Mouse (Mus musculus) limb, embryonic 15.5 days (tissue): ENCODE results near the gene Trmt2a. TPM values are rescaled to one million over a fixed set of nuclear protein-coding genes. Genes with fewer than 3 reads are reported as not detected.
A peak's percentile ranks its signal among the peaks of the same experiment; 100 is the strongest.

Source experiments
- ATAC-seq: fragments of 200-750 bp; cut with Nextera tagmentation; 2 replicates; pipeline ENCODE4 v1.8.0; 2017; ENCODE audit warnings: low read depth, moderate TSS enrichment; ENCODE audit not compliant: insufficient number of reproducible peaks, low FRiP score, low TSS enrichment
- H3K27ac ChIP-seq: fragments of 300-500 bp; sonication (generic); 2 replicates; pipeline ENCODE4 v1.5.1; 2015; ENCODE audit warnings: moderate library complexity, mild to moderate bottlenecking, inconsistent platforms
- H3K27me3 ChIP-seq: fragments of 300-500 bp; sonication (generic); 2 replicates; pipeline ENCODE4 v1.6.1; 2015; ENCODE audit warnings: inconsistent platforms
- H3K36me3 ChIP-seq: fragments of 300-500 bp; sonication (generic); 2 replicates; pipeline ENCODE4 v1.6.1; 2015; ENCODE audit warnings: inconsistent platforms
- H3K4me1 ChIP-seq: fragments of 300-500 bp; sonication (generic); 2 replicates; pipeline ENCODE4 v1.6.1; 2015; ENCODE audit warnings: inconsistent platforms
- H3K4me2 ChIP-seq: fragments of 300-500 bp; sonication (generic); 2 replicates; pipeline ENCODE4 v1.6.1; 2015; ENCODE audit warnings: mild to moderate bottlenecking, inconsistent platforms
- H3K4me3 ChIP-seq: fragments of 300-500 bp; sonication (generic); 2 replicates; pipeline ENCODE4 v1.5.1; 2015; ENCODE audit warnings: mild to moderate bottlenecking, inconsistent platforms
- H3K9ac ChIP-seq: fragments of 300-500 bp; sonication (generic); 2 replicates; pipeline ENCODE4 v1.6.1; 2015; ENCODE audit warnings: inconsistent platforms
- H3K9me3 ChIP-seq: fragments of 300-500 bp; sonication (generic); 2 replicates; pipeline ENCODE4 v1.6.1; 2016; ENCODE audit warnings: inconsistent platforms
- WGBS: fragments of 180-500 bp; shearing (Covaris S2); methylation state at CpG from one replicate; pipeline ENCODE4 v1.1.7; 2015; 5-methylcytosine and 5-hydroxymethylcytosine counted together
- polyA plus RNA-seq: library from polyadenylated mRNA; unstranded; fragments of >200 nt; fragmentation: Nextera tagmentation; extraction: Ambion mirVana; gene quantifications from 2 replicates; pipeline ENCODE4 v1.2.1, GENCODE M21; 2015

Gene Trmt2a
- polyA plus RNA-seq, 1 experiment from 2014 or later: 110 TPM

- H3K4me2 ChIP-seq: no peak overlapping the region
- H3K27ac ChIP-seq: peak overlapping the region; percentile 50
These were observed 28.5 kb upstream of the Trmt2a start for GRCm38 (mm10) chr16:18220001-18220400.

GRCm38 (mm10) chr16:18220856-18221542, 27.5 kb upstream of the Trmt2a start:
- Histone ChIP-seq H3K4me2 (no peak overlapping the region), H3K27me3 (no peaks in the 10 kb centered on the region), H3K4me3 (no peak overlapping the region), H3K9me3 (no peaks in the 10 kb centered on the region), H3K36me3 (peaks cover 50% of the 10 kb centered on the region), H3K27ac (0 out of 2 replicates have a peak overlapping the region, but pooled peaks have one; percentile 50), H3K4me1 (peaks cover 21% of the 10 kb centered on the region), H3K9ac (no peak overlapping the region)
- ATAC-seq: no peak
- 83% methylated on average over 6 of the region's 6 CpGs for WGBS

More at GRCm38 (mm10) chr16:18220001-18220400, 28.5 kb upstream of the Trmt2a start:
- no peak overlapping the region for H3K9ac ChIP-seq
- peaks cover 21% of the 10 kb centered on the region for H3K4me1 ChIP-seq
- ATAC-seq: peak; percentile 30; the same call in 1 of the 2 replicates
- no peaks in the 10 kb centered on the region for H3K27me3 ChIP-seq
- WGBS: 38% methylated on average over 8 of the region's 8 CpGs
- no peaks in the 10 kb centered on the region for H3K9me3 ChIP-seq
- H3K36me3 ChIP-seq: peaks cover 40% of the 10 kb centered on the region
- no peak overlapping the region for H3K4me3 ChIP-seq

GRCm38 (mm10) chr16:18221543-18221898, 27.0 kb upstream of the Trmt2a start:
- no peak for ATAC-seq
- peaks cover 21% of the 10 kb centered on the region for H3K4me1 ChIP-seq
- H3K4me3 ChIP-seq: no peak overlapping the region
- H3K27me3 ChIP-seq: no peaks in the 10 kb centered on the region
- H3K9ac ChIP-seq: no peak overlapping the region
- H3K27ac ChIP-seq: no peak overlapping the region
- peaks cover 55% of the 10 kb centered on the region for H3K36me3 ChIP-seq
- H3K4me2 ChIP-seq: no peak overlapping the region
- WGBS: 80% methylated on average over 11 of the region's 11 CpGs
- no peaks in the 10 kb centered on the region for H3K9me3 ChIP-seq

DNA sequence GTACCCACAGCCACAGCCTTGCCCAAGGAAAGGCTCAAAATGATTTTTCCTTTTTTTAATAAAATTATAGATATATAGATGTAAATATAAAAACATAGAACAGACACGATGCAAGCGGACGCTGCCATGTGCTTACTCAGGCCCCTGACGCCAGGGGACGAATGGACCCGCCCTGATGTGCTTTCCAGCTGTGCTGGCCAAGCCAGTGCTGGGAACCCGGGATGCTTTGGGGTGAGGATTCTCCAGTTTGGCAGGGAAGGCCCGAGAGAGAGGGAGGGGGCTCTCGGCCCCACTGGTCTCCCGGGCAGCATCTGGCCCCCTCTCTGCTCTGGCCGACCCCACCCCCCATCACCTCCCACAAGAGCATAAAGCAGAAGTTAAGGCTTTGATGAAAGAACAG, 26.3 kb upstream of the Trmt2a start:
- no peak overlapping the region for H3K4me2 ChIP-seq
- H3K36me3 ChIP-seq: peaks cover 62% of the 10 kb centered on the region
- no peak overlapping the region for H3K9ac ChIP-seq
- H3K4me1 ChIP-seq: peaks cover 21% of the 10 kb centered on the region
- WGBS: 77% methylated on average over 11 of the region's 11 CpGs
- ATAC-seq: no peak
- H3K27ac ChIP-seq: no peak overlapping the region
- no peaks in the 10 kb centered on the region for H3K27me3 ChIP-seq
- no peaks in the 10 kb centered on the region for H3K9me3 ChIP-seq
- H3K4me3 ChIP-seq: no peak overlapping the region

GRCm38 (mm10) chr16:18227187-18227586, 21.3 kb upstream of the Trmt2a start:
- Histone ChIP-seq H3K27ac (no peak overlapping the region), H3K4me2 (no peak overlapping the region), H3K36me3 (peaks cover 67% of the 10 kb centered on the region), H3K9me3 (no peaks in the 10 kb centered on the region), H3K27me3 (no peaks in the 10 kb centered on the region), H3K4me3 (no peak overlapping the region), H3K4me1 (peaks cover 22% of the 10 kb centered on the region), H3K9ac (no peak overlapping the region)
- WGBS: 89% methylated on average over 13 of the region's 13 CpGs
- no peak for ATAC-seq

DNA sequence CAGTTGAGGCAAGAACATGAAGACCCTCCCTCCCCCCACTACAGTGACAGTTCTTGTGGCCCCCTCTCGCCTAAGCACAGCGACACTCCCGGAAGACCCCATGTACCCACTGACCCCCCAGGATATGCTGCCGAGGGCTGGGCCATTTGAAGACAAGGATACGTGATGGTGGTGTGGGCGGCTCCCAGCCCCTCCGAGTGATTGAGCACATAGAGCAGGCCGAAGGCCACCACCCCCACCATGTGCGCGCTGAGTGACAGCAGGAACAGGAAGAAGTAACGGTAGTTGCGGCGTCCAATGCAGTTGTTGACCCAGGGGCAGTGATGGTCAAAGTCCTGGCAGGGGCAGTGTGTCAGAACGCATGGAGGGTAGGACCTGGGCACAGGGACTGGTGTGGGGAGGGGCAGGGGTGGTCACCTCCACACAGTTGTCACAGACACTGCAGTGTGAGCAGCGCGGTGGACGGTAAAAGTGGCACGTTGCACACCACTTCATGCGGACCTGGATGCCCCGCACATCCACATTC, 20.5 kb upstream of the Trmt2a start:
- H3K9ac ChIP-seq: no peak overlapping the region
- no peaks in the 10 kb centered on the region for H3K9me3 ChIP-seq
- no peak overlapping the region for H3K4me3 ChIP-seq
- ATAC-seq: no peak
- peaks cover 59% of the 10 kb centered on the region for H3K36me3 ChIP-seq
- no peak overlapping the region for H3K4me2 ChIP-seq
- H3K27ac ChIP-seq: no peak overlapping the region
- 93% methylated on average over 20 of the region's 20 CpGs for WGBS
- H3K27me3 ChIP-seq: no peaks in the 10 kb centered on the region
- H3K4me1 ChIP-seq: peaks cover 22% of the 10 kb centered on the region

GRCm38 (mm10) chr16:18228856-18229255, 19.6 kb upstream of the Trmt2a start:
- ATAC-seq: no peak
- no peaks in the 10 kb centered on the region for H3K9me3 ChIP-seq
- no peak overlapping the region for H3K27ac ChIP-seq
- H3K4me3 ChIP-seq: no peak overlapping the region
- 82% methylated on average over 4 of the region's 4 CpGs for WGBS
- peaks cover 50% of the 10 kb centered on the region for H3K36me3 ChIP-seq
- H3K4me1 ChIP-seq: peaks cover 31% of the 10 kb centered on the region
- no peaks in the 10 kb centered on the region for H3K27me3 ChIP-seq
- H3K9ac ChIP-seq: no peak overlapping the region
- no peak overlapping the region for H3K4me2 ChIP-seq

DNA sequence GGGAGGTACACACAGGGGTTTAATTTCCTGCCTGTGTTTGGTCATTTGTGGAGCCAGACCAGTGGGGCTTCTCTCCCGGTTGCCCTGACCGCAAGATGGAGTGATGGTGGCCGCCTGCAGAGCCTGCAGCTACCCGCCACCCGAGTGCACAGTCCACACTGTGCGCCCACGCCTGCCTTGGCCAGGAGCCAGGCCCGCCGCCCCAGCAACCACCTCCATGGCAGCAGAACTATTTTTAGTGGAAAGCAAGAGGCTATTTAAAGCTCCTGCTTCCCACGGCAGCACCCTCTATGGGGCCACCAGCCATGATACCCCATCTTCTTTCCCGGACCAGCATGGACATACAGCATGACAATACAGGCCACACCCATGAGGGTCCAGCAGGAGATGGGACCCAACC, 18.9 kb upstream of the Trmt2a start:
- Histone ChIP-seq H3K36me3 (peaks cover 43% of the 10 kb centered on the region), H3K27ac (peak overlapping the region; percentile 61), H3K4me2 (0 out of 2 replicates have a peak overlapping the region, but pooled peaks have one; percentile 14)

DNA sequence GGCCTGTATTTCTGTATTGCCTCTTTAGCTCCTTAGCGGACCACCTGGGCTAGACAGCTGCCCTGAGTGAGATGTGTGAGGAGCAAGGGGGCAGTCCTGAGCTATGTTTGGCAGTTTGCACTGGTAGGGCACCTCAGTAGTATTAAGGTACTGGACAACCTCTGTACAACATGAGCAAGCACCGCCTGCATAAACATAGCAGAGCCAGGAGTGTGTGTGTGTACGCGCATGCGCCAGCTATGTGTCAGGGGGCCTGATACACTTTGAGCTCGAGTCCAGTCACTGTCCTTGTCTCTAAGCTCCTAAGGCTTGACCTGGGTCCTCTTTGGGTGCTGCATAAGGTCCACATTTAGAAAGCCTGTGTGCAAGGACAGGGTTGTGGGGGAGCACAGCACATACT, 17.9 kb upstream of the Trmt2a start:
- Histone ChIP-seq H3K36me3 (peaks cover 33% of the 10 kb centered on the region), H3K27ac (peak overlapping the region; percentile 61; the same call in 1 of the 2 replicates), H3K4me3 (no peak overlapping the region), H3K4me2 (no peak overlapping the region), H3K4me1 (peaks cover 42% of the 10 kb centered on the region), H3K9me3 (no peaks in the 10 kb centered on the region), H3K27me3 (no peaks in the 10 kb centered on the region), H3K9ac (no peak overlapping the region)
- WGBS: 90% methylated on average over 6 of the region's 6 CpGs
- ATAC-seq: no peak

More for the DNA sequence above, 18.9 kb upstream of the Trmt2a start:
- Histone ChIP-seq H3K9ac (no peak overlapping the region), H3K9me3 (no peaks in the 10 kb centered on the region), H3K4me1 (peaks cover 38% of the 10 kb centered on the region), H3K4me3 (no peak overlapping the region), H3K27me3 (no peaks in the 10 kb centered on the region)
- ATAC-seq: no peak; the same call in 1 of the 2 replicates
- WGBS: 42% methylated on average over 11 of the region's 11 CpGs

GRCm38 (mm10) chr16:18231047-18231446, 17.4 kb upstream of the Trmt2a start:
- Histone ChIP-seq H3K27ac (0 out of 2 replicates have a peak overlapping the region, but pooled peaks have one; percentile 9), H3K36me3 (peaks cover 28% of the 10 kb centered on the region), H3K4me2 (no peak overlapping the region), H3K4me3 (no peak overlapping the region), H3K9me3 (no peaks in the 10 kb centered on the region), H3K27me3 (no peaks in the 10 kb centered on the region), H3K4me1 (peaks cover 46% of the 10 kb centered on the region), H3K9ac (no peak overlapping the region)
- no peak for ATAC-seq
- WGBS: 82% methylated on average over 3 of the region's 3 CpGs

GRCm38 (mm10) chr16:18231451-18231850, 17.0 kb upstream of the Trmt2a start:
- ATAC-seq: no peak
- Histone ChIP-seq H3K27me3 (no peaks in the 10 kb centered on the region), H3K9me3 (no peaks in the 10 kb centered on the region), H3K36me3 (peaks cover 24% of the 10 kb centered on the region), H3K4me2 (no peak overlapping the region), H3K9ac (no peak overlapping the region), H3K4me1 (peaks cover 49% of the 10 kb centered on the region), H3K27ac (peak overlapping the region; percentile 50; the same call in 1 of the 2 replicates), H3K4me3 (no peak overlapping the region)
- 54% methylated on average over 4 of the region's 4 CpGs for WGBS

DNA sequence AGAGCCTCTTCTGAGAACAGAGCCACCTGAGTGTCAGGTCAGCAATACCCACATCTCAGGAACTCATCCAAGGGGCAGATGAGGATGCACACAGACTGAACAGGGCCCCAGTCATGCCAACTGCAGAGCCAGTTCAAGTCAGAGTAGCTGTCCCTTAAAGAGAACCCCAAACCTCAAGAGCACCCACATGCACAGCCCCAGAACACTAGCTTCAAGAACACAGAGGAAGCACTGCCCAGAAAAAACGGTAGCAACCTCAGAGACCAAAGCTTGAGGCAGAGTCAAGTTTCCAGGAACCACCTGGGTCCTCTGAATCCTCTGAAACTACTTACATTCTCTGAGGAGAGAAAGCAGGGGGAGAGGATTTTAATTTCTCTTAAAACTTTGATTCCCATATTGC, 15.0 kb upstream of the Trmt2a start:
- WGBS: 34% methylated on average over 1 of the region's 1 CpGs
- peaks cover 51% of the 10 kb centered on the region for H3K4me1 ChIP-seq
- H3K9ac ChIP-seq: no peak overlapping the region
- H3K36me3 ChIP-seq: peaks cover 13% of the 10 kb centered on the region
- H3K4me2 ChIP-seq: peak overlapping the region; percentile 74
- no peaks in the 10 kb centered on the region for H3K9me3 ChIP-seq
- H3K27ac ChIP-seq: no peak overlapping the region
- H3K4me3 ChIP-seq: peak overlapping the region; percentile 91
- no peaks in the 10 kb centered on the region for H3K27me3 ChIP-seq
- ATAC-seq: no peak
